Mouse (Mus musculus) limb, embryonic 13.5 days (tissue): ENCODE measurements around the gene Atxn1. TPM values are rescaled to one million over a fixed set of nuclear protein-coding genes. Genes with fewer than 3 reads are reported as not detected.

Experiments used
- ATAC-seq: fragments of 200-750 bp; cut with Nextera tagmentation; 2 replicates; pipeline ENCODE4 v1.8.0; 2017; ENCODE audit warnings: low read depth, moderate number of reproducible peaks, moderate TSS enrichment; ENCODE audit not compliant: low FRiP score
- H3K27ac ChIP-seq: fragments of 300-500 bp; sonication (generic); 2 replicates; pipeline ENCODE4 v1.5.1; 2015; ENCODE audit warnings: inconsistent platforms, mild to moderate bottlenecking, moderate library complexity
- H3K27me3 ChIP-seq: fragments of 300-500 bp; sonication (generic); 2 replicates; pipeline ENCODE4 v1.6.1; 2015; ENCODE audit warnings: mild to moderate bottlenecking, inconsistent platforms
- H3K36me3 ChIP-seq: fragments of 300-500 bp; sonication (generic); 2 replicates; pipeline ENCODE4 v1.6.1; 2015; ENCODE audit warnings: inconsistent platforms, mild to moderate bottlenecking, moderate library complexity
- H3K4me1 ChIP-seq: fragments of 300-500 bp; sonication (generic); 2 replicates; pipeline ENCODE4 v1.6.1; 2015; ENCODE audit warnings: inconsistent platforms
- H3K4me2 ChIP-seq: fragments of 300-500 bp; sonication (generic); replicated peaks from 2 replicates; pipeline ENCODE4 v1.6.1; 2015; ENCODE audit warnings: inconsistent platforms, mild to moderate bottlenecking, moderate library complexity
- H3K4me3 ChIP-seq: fragments of 300-500 bp; sonication (generic); 2 replicates; pipeline ENCODE4 v1.5.1; 2015; ENCODE audit warnings: moderate library complexity, mild to moderate bottlenecking, inconsistent platforms
- H3K9ac ChIP-seq: fragments of 300-500 bp; sonication (generic); 2 replicates; pipeline ENCODE4 v1.6.1; 2015; ENCODE audit warnings: mild to moderate bottlenecking, inconsistent platforms
- H3K9me3 ChIP-seq: fragments of 300-500 bp; sonication (generic); 2 replicates; pipeline ENCODE4 v1.6.1; 2016; ENCODE audit warnings: inconsistent platforms
- WGBS: fragments of 180-500 bp; shearing (Covaris S2); methylation state at CpG from one replicate; pipeline ENCODE4 v1.1.7; 2015; 5-methylcytosine and 5-hydroxymethylcytosine counted together
- polyA plus RNA-seq: library from polyadenylated mRNA; unstranded; fragments of >200 nt; fragmentation: Nextera tagmentation; extraction: Ambion mirVana; gene quantifications from 2 replicates; pipeline ENCODE4 v1.2.1, GENCODE M21; 2015

Atxn1 gene
- polyA plus RNA-seq, 1 experiment from 2014 or later, result 6.0 TPM

DNA sequence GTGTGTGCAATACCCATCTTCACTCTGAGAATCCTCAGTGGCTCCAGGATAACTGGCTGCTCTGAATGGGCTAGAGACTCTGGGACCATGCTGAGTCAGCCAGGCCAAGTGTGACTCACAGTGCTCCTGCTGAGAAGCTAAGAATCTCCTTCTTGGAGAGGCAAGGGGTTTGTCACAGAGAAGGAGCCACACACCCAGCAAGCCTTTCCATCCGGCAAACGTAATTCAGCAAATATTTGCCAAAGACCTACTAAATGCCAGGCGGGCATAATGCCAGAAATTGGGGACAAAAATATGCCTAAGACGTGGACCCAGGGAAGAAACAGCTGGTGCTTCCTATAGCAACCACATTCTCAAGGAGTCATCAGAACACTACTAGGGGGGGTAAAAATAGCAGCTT, 137.2 kb downstream of the Atxn1 start:
- Histone ChIP-seq H3K4me1 (peaks cover 15% of the 10 kb centered on the region), H3K4me3 (no peak overlapping the region), H3K27me3 (no peaks in the 10 kb centered on the region), H3K36me3 (peaks cover 4% of the 10 kb centered on the region; the same call in 1 of the 2 replicates), H3K4me2 (no peak overlapping the region), H3K9ac (no peak overlapping the region), H3K9me3 (no peaks in the 10 kb centered on the region), H3K27ac (no peak overlapping the region)
- WGBS, result 60% methylated on average over 4 of the region's 4 CpGs
- ATAC-seq, result no peak

DNA sequence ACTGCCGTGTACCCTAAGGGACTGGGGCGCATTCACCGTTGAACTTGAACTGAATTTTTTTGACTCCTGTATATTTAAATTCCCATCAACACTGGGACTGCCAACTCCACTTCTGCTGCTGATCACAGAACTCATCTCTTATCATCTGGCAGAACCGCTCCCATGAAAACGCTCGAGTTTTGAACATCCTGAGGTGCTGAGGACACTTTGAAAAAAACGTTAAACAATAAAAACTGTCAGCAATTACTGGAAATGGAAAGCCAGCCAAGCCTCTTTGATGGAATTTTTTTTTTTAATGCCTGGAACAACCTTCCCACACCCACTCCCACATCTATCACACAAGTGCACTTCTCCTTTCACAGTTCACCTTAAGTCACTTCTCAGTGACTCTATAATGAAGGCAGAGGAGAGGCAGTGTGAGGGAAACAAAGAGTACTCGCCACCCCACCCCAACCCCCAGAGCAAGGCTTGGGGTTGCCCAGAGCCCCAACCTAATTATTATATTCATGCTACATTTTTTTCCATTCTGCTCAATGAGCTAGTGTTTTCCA, 137.7 kb downstream of the Atxn1 start:
- Histone ChIP-seq H3K4me2 (no peak overlapping the region), H3K36me3 (peaks cover 4% of the 10 kb centered on the region; the same call in 1 of the 2 replicates), H3K27me3 (no peaks in the 10 kb centered on the region), H3K9ac (no peak overlapping the region), H3K9me3 (no peaks in the 10 kb centered on the region), H3K27ac (no peak overlapping the region), H3K4me1 (peaks cover 15% of the 10 kb centered on the region), H3K4me3 (no peak overlapping the region)
- 87% methylated on average over 8 of the region's 8 CpGs for WGBS
- ATAC-seq, result no peak

DNA sequence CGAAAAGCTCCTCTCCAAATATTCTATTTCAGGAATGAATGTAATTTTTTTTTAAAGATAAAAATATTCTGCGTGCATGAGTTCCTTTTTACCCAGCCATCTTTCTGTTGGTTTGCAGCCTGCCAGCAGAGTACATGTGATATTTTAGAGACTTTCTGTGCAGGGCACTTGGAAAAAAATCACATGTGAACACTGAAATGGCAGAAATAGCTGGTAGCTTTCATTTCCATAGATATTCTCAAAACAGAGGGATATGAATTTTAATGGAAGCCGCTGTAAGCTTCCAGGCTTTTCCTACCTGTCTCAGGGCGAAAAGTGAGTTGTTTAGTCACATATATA, 142.3 kb downstream of the Atxn1 start:
- no peak overlapping the region for H3K4me3 ChIP-seq
- no peak for ATAC-seq
- peaks cover 8% of the 10 kb centered on the region; the same call in 1 of the 2 replicates for H3K4me1 ChIP-seq
- H3K27ac ChIP-seq, result no peak overlapping the region
- no peak overlapping the region for H3K9ac ChIP-seq
- no peaks in the 10 kb centered on the region for H3K27me3 ChIP-seq
- H3K4me2 ChIP-seq, result no peak overlapping the region
- 95% methylated on average over 4 of the region's 4 CpGs for WGBS
- no peaks in the 10 kb centered on the region for H3K9me3 ChIP-seq
- H3K36me3 ChIP-seq, result peaks cover 4% of the 10 kb centered on the region; the same call in 1 of the 2 replicates

DNA sequence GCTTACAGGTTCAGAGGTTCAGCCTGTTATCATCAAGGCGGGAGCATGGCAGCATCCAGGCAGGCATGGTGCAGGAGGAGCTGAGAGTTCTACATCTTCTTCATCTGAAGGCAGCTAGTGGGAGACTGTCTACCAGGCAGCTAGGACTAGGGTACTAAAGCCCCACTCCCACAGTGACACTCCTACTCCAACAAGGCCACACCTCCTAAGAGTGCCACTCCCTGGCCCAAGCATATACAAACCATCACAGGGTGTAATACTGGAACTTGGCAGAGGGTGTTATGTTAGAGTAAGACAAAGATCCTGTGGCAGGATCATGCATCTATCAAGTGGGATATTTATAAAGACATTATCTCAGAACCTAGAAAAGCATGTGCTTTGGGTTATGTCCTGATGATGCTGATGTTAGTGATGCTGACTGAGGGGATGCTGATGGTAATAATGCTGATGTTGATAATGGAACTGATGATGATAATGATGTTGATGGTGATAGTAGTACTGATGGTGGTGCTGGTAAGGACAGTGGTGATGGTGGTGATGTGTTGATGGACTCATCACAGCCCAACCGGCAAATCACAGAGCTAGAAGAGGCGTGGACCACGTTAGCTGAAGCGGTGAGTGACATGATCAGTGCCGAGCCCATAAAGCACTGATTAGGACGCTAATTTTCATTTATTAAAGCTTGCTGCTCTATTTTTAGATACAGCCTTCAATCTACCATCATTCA, 142.9 kb downstream of the Atxn1 start:
- H3K4me2 ChIP-seq, result no peak overlapping the region
- peaks cover 8% of the 10 kb centered on the region; the same call in 1 of the 2 replicates for H3K4me1 ChIP-seq
- peaks cover 4% of the 10 kb centered on the region; the same call in 1 of the 2 replicates for H3K36me3 ChIP-seq
- ATAC-seq, result no peak
- no peak overlapping the region for H3K27ac ChIP-seq
- WGBS, result 94% methylated on average over 7 of the region's 7 CpGs
- H3K9ac ChIP-seq, result no peak overlapping the region
- no peaks in the 10 kb centered on the region for H3K9me3 ChIP-seq
- H3K27me3 ChIP-seq, result no peaks in the 10 kb centered on the region
- no peak overlapping the region for H3K4me3 ChIP-seq

DNA sequence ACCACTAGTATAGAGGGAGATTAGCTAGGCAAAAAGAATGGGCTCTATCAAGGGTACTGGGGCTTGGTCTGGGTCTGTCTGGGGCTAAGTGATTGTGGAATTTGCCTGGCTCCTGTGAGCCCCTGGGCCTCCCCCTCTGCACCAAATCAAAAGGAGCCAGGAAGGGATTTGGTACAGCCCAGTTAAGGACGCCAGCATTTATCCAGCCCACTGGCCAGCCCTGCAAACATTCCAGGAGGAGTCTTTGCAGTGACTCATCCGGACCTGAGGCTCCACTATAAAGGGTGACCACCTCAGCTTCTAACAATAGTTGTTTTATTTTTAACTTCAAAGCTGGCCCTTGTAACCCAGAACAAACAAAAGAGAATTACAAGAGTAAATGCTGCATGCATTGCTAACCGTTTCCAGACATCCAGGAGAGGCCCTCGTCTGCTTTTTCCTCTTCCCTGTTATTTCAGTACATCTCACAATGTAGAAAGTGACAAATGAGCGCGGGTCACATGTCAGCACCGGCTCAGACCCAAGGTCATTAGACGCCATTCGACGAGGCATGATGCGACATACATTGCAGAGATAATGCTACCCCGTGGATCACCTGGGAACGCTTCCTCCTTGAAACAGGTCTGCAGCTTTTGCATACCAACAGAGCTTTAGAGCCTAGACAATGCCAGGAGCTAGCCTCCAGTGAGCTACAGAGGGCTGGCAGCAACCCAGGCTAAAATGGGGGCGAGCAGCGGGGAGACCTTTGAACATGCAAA, 144.2 kb downstream of the Atxn1 start:
- Histone ChIP-seq H3K4me3 (no peak overlapping the region), H3K27me3 (no peaks in the 10 kb centered on the region), H3K9me3 (no peaks in the 10 kb centered on the region), H3K27ac (no peak overlapping the region), H3K4me1 (peaks cover 11% of the 10 kb centered on the region; the same call in 1 of the 2 replicates), H3K9ac (no peak overlapping the region), H3K4me2 (no peak overlapping the region), H3K36me3 (no peaks in the 10 kb centered on the region)
- no peak for ATAC-seq
- 45% methylated on average over 15 of the region's 15 CpGs for WGBS

DNA sequence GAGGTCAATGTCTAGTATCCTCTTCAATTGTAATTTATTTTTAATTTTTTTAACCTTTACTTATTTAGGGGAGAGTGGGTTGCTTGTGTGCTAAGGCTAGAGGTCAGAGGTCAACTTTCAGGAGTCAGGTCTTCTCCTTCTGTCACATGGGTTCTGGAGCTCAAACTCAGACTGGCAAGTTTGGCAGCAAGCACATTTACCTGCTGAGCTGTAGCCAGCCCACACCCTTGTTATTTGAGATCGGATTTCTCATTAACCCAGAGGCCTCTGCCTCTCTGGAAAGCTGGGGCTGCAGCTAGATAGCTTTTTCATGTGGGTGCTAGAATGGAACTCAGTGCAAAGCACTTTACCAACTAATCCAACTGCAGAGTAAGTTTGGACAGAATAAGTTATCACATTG, 148.1 kb downstream of the Atxn1 start:
- no peaks in the 10 kb centered on the region for H3K36me3 ChIP-seq
- H3K9ac ChIP-seq, result no peak overlapping the region
- H3K4me1 ChIP-seq, result peaks cover 11% of the 10 kb centered on the region; the same call in 1 of the 2 replicates
- WGBS, result 21% methylated on average over 1 of the region's 1 CpGs
- no peaks in the 10 kb centered on the region for H3K9me3 ChIP-seq
- ATAC-seq, result no peak
- no peak overlapping the region for H3K4me3 ChIP-seq
- no peaks in the 10 kb centered on the region for H3K27me3 ChIP-seq
- no peak overlapping the region for H3K4me2 ChIP-seq
- H3K27ac ChIP-seq, result no peak overlapping the region

DNA sequence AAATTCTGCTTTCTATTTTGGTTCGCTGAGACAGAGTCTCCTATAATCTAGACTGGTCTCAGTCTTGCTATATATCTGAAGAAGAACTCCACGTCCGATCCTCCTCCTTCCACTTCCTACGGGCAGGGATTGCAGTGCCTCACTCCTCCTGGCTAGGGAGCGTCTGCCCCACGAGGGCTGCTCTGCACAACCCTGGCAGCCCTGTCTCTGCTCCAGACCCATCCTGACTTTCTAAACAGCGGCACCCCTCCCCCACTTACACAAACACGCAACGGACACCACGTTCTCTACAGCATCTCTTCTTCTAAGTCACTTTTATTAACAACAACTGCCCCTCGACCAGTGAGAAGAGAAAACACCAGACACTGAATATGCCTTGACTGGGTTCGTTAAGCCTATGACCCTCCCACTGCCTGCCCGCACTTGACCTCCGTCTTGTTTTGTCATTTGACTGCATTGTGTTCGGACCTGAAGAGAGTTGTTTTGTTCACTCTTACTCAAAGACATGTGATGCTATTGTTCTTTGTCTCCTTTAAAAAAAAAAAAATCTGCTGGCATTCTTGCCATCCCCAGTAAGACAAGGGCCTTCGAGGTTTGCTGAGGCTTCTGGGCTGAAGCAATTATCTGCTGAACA, 154.9 kb downstream of the Atxn1 start:
- Histone ChIP-seq H3K36me3 (no peaks in the 10 kb centered on the region), H3K4me1 (peaks cover 26% of the 10 kb centered on the region), H3K27me3 (no peaks in the 10 kb centered on the region), H3K9me3 (no peaks in the 10 kb centered on the region), H3K9ac (no peak overlapping the region), H3K4me3 (no peak overlapping the region), H3K27ac (no peak overlapping the region), H3K4me2 (no peak overlapping the region)
- WGBS, result 58% methylated on average over 16 of the region's 16 CpGs
- ATAC-seq, result no peak

DNA sequence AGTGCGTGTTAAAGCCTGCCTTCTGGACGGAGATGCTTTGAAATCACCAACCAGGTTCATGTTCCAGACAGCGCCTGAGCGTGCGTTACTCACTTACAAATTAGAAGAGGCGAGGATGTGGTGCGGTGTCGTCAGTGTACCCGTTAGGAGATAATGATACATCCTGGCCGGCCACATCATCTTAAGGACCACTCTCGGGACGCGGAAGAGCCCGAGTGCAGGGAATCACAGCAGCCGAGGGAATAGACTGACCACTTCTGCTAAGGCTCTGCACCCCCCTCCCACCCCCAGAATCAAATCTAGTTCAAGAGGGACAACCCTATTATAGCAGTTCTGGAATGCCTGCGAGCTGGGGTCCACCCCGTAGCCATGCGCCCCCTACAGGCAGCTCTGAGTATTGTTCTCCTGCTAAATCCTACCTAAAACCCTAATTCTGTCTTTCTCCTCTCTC, 157.2 kb downstream of the Atxn1 start:
- Histone ChIP-seq H3K4me1 (peaks cover 26% of the 10 kb centered on the region), H3K9me3 (no peaks in the 10 kb centered on the region), H3K36me3 (no peaks in the 10 kb centered on the region), H3K27ac (no peak overlapping the region), H3K27me3 (no peaks in the 10 kb centered on the region), H3K4me3 (no peak overlapping the region), H3K4me2 (peak overlapping the region; percentile 39), H3K9ac (no peak overlapping the region)
- no peak for ATAC-seq
- WGBS, result 58% methylated on average over 18 of the region's 18 CpGs

DNA sequence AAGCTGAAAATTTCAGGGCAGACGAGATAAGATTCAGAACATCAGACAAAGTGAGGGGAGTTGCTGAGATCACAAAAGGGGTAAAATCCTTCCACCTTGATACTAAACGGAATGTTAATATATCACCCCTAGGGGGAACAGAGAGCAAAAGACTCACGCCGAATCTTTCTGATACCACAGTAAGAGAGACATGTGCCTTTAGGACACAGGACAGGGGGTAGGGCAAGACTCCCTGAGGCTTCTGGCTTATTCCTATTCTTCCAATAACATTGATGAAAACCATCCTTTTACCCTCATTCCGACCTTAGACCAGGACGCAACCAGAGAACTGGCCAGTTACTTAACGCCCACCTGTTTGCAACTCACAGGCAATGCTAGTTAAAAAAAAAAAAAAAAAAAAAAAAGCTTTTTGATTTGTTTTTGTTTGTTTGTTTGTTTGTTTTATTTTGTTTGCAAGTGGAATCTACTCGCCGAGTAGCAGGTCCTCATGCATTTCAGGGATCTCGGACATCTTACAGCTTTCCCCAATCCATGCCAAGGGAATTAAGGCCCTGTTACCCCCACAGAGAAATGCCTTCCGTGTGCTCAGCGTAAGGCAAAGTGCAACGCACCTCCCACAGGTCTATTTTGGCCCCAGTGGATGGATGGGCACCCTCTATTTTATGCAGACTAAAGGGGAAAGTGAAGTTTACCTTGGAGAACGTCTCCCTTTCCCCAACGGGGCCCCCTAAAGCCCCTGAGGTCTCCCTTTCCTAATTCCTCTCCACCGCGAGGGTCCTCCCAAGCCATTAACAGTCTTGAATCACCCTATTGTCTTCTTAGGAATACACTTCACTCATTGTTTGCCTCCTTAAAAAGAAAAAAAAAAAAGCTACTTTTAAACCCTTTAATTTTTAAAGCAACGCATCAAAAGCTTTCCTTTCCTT, 157.9 kb downstream of the Atxn1 start:
- Histone ChIP-seq H3K4me1 (peaks cover 26% of the 10 kb centered on the region), H3K4me3 (no peak overlapping the region), H3K9me3 (no peaks in the 10 kb centered on the region), H3K36me3 (no peaks in the 10 kb centered on the region), H3K9ac (no peak overlapping the region), H3K27ac (no peak overlapping the region), H3K27me3 (no peaks in the 10 kb centered on the region), H3K4me2 (peak overlapping the region; percentile 39; the same call in 1 of the 2 replicates)
- no peak for ATAC-seq
- 61% methylated on average over 18 of the region's 18 CpGs for WGBS

DNA sequence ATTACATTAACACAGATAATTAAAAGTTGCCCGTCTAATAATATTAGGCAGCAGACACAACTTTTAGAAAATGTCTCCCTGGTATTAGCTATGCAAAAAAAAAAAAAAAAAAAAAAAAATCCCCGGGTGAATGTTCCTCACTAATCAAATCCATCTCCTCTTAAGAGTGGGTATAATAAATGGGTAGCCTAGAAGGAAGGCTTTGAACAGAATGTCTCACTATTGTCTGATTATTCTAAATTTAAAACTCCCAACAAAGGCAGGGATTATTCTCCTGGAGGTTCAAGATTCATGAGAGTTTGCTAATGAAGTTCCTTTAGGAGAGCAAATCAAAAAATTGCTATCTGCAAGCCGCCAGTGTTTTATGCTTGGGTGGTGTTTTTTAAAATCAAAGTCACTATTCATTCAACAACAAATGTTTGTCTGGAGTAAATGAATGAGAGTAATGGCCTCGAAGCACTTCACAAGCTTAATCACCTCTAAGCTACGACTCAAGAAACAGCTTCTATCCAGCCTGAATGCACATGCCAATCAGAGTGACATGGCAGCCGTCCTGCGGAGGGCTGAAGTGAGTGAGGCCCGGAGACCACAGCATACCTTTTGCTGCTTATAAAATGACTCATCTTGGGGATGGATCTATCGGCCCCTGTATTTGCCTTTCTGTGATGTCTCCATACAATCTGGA, 158.8 kb downstream of the Atxn1 start:
- no peaks in the 10 kb centered on the region for H3K36me3 ChIP-seq
- H3K4me1 ChIP-seq, result peaks cover 26% of the 10 kb centered on the region
- 48% methylated on average over 9 of the region's 9 CpGs for WGBS
- H3K9me3 ChIP-seq, result no peaks in the 10 kb centered on the region
- H3K4me2 ChIP-seq, result no peak overlapping the region
- H3K27ac ChIP-seq, result no peak overlapping the region
- H3K27me3 ChIP-seq, result no peaks in the 10 kb centered on the region
- H3K4me3 ChIP-seq, result no peak overlapping the region
- H3K9ac ChIP-seq, result no peak overlapping the region
- no peak for ATAC-seq
